Mouse (Mus musculus) intestine, embryonic 14.5 days (tissue): ENCODE measurements around the gene Sec23a. TPM values are rescaled to one million over a fixed set of nuclear protein-coding genes. Genes with fewer than 3 reads are reported as not detected.

Experiments used
- ATAC-seq: fragments of 200-750 bp; cut with Nextera tagmentation; replicated peaks from 2 replicates; pipeline ENCODE4 v1.8.0; 2017; ENCODE audit warnings: low read depth, moderate number of reproducible peaks, moderate TSS enrichment, moderate library complexity; ENCODE audit not compliant: low FRiP score, low TSS enrichment
- DNase-seq: peaks from one replicate; pipeline ENCODE4 v3.0.0-alpha.2; 2018; ENCODE audit warnings: low spot score
- H3K27ac ChIP-seq: fragments of 300-500 bp; sonication (generic); 2 replicates; pipeline ENCODE4 v1.5.1; 2014; ENCODE audit warnings: low read depth, mild to moderate bottlenecking, control low read depth
- H3K27me3 ChIP-seq: fragments of 300-500 bp; sonication (generic); replicated peaks from 2 replicates; pipeline ENCODE4 v1.6.1; 2014; ENCODE audit warnings: low read length, control low read depth; ENCODE audit not compliant: control insufficient read depth, insufficient read depth
- H3K36me3 ChIP-seq: fragments of 300-500 bp; sonication (generic); 2 replicates; pipeline ENCODE4 v1.6.1; 2014; ENCODE audit warnings: low read length, control low read depth; ENCODE audit not compliant: control insufficient read depth, insufficient read depth
- H3K4me1 ChIP-seq: fragments of 300-500 bp; sonication (generic); replicated peaks from 2 replicates; pipeline ENCODE4 v1.6.1; 2014; ENCODE audit warnings: low read length, control low read depth, mixed read lengths; ENCODE audit not compliant: control insufficient read depth, insufficient read depth
- H3K4me2 ChIP-seq: fragments of 300-500 bp; sonication (generic); 2 replicates; pipeline ENCODE4 v1.6.1; 2014; ENCODE audit warnings: low read length
- H3K4me3 ChIP-seq: fragments of 300-500 bp; sonication (generic); 2 replicates; pipeline ENCODE4 v1.5.1; 2014; ENCODE audit warnings: low read depth, low read length, control low read depth, mixed read lengths
- H3K9ac ChIP-seq: fragments of 300-500 bp; sonication (generic); 2 replicates; pipeline ENCODE4 v1.6.1; 2014; ENCODE audit warnings: mild to moderate bottlenecking, low read length
- H3K9me3 ChIP-seq: fragments of 300-500 bp; sonication (generic); 2 replicates; pipeline ENCODE4 v1.6.1; 2016; ENCODE audit warnings: low read length, control low read depth; ENCODE audit not compliant: control insufficient read depth
- WGBS: fragments of 180-500 bp; shearing (Covaris S2); extraction: QIAGEN DNeasy Blood & Tissue Kit; methylation state at CpG from one replicate; pipeline ENCODE4 v1.1.7; 2014; 5-methylcytosine and 5-hydroxymethylcytosine counted together
- polyA plus RNA-seq: library from polyadenylated mRNA; unstranded; fragments of >200 nt; fragmentation: Nextera tagmentation; extraction: Ambion mirVana; gene quantifications from 2 replicates; pipeline ENCODE4 v1.2.1, GENCODE M21; 2014

The Sec23a gene
- polyA plus RNA-seq, 1 experiment from 2014 or later: 70.8 TPM

GRCm38 (mm10) chr12:59052470-59052869 is 40.7 kb upstream of the Sec23a start:
- no peaks in the 10 kb centered on the region for H3K27me3 ChIP-seq
- ATAC-seq: no peak

GRCm38 (mm10) chr12:59040851-59041250 is 29.0 kb upstream of the Sec23a start:
- H3K27ac ChIP-seq: peak overlapping the region; percentile 80; the same call in 1 of the 2 replicates
- no peak overlapping the region for H3K4me3 ChIP-seq
- peaks cover 42% of the 10 kb centered on the region for H3K36me3 ChIP-seq
- no peak; the same call in 1 of the 2 replicates for ATAC-seq
- no peaks in the 10 kb centered on the region for H3K9me3 ChIP-seq
- no peaks in the 10 kb centered on the region for H3K27me3 ChIP-seq
- H3K4me2 ChIP-seq: no peak overlapping the region
- 32% methylated on average over 7 of the region's 7 CpGs for WGBS
- no peak for DNase-seq
- no peak overlapping the region for H3K9ac ChIP-seq
- no peaks in the 10 kb centered on the region for H3K4me1 ChIP-seq

More at GRCm38 (mm10) chr12:59052470-59052869, 40.7 kb upstream of the Sec23a start:
- no peak overlapping the region for H3K4me2 ChIP-seq
- H3K9ac ChIP-seq: no peak overlapping the region
- H3K4me1 ChIP-seq: no peaks in the 10 kb centered on the region
- peaks cover 53% of the 10 kb centered on the region for H3K36me3 ChIP-seq
- H3K4me3 ChIP-seq: no peak overlapping the region
- H3K9me3 ChIP-seq: no peaks in the 10 kb centered on the region
- no peak for DNase-seq
- WGBS: 94% methylated on average over 3 of the region's 3 CpGs
- no peak overlapping the region for H3K27ac ChIP-seq

- WGBS: 5% methylated on average over 23 of the region's 23 CpGs
- Histone ChIP-seq H3K4me3 (no peak overlapping the region), H3K9me3 (no peaks in the 10 kb centered on the region), H3K27ac (peak overlapping the region; percentile 80), H3K9ac (peak overlapping the region; percentile 32; the same call in 1 of the 2 replicates), H3K27me3 (no peaks in the 10 kb centered on the region), H3K4me2 (peak overlapping the region; percentile 35), H3K4me1 (no peaks in the 10 kb centered on the region), H3K36me3 (peaks cover 35% of the 10 kb centered on the region)
- ATAC-seq (peak; percentile 93), DNase-seq (peak; percentile 82)
Observed at GRCm38 (mm10) chr12:59039971-59040844, 28.4 kb upstream of the Sec23a start.

- Histone ChIP-seq H3K9me3 (no peaks in the 10 kb centered on the region), H3K27me3 (no peaks in the 10 kb centered on the region), H3K27ac (peak overlapping the region; percentile 80; the same call in 1 of the 2 replicates), H3K36me3 (peaks cover 27% of the 10 kb centered on the region), H3K9ac (no peak overlapping the region; the same call in 1 of the 2 replicates), H3K4me3 (no peak overlapping the region), H3K4me2 (peak overlapping the region; percentile 35; the same call in 1 of the 2 replicates), H3K4me1 (no peaks in the 10 kb centered on the region)
- 72% methylated on average over 10 of the region's 10 CpGs for WGBS
- DNase-seq (peak; percentile 53), ATAC-seq (no peak; the same call in 1 of the 2 replicates)
Observed at GRCm38 (mm10) chr12:59039162-59039970, 27.5 kb upstream of the Sec23a start.

- DNase-seq (no peak), ATAC-seq (no peak)
- 66% methylated on average over 5 of the region's 5 CpGs for WGBS
- Histone ChIP-seq H3K27ac (no peak overlapping the region), H3K27me3 (no peaks in the 10 kb centered on the region), H3K36me3 (peaks cover 15% of the 10 kb centered on the region), H3K4me3 (no peak overlapping the region), H3K9ac (no peak overlapping the region), H3K4me1 (no peaks in the 10 kb centered on the region), H3K9me3 (no peaks in the 10 kb centered on the region), H3K4me2 (no peak overlapping the region)
Observed at GRCm38 (mm10) chr12:59032101-59032500, 20.3 kb upstream of the Sec23a start.

- no peaks in the 10 kb centered on the region for H3K27me3 ChIP-seq
- DNase-seq (no peak), ATAC-seq (no peak)
- no peak overlapping the region for H3K4me3 ChIP-seq
- peaks cover 76% of the 10 kb centered on the region for H3K36me3 ChIP-seq
- 85% methylated on average over 4 of the region's 4 CpGs for WGBS
- H3K4me1 ChIP-seq: no peaks in the 10 kb centered on the region
- no peak overlapping the region for H3K9ac ChIP-seq
- no peak overlapping the region for H3K27ac ChIP-seq
- no peaks in the 10 kb centered on the region for H3K9me3 ChIP-seq
- H3K4me2 ChIP-seq: no peak overlapping the region
Observed at GRCm38 (mm10) chr12:59021306-59021705, 9.5 kb upstream of the Sec23a start.

GRCm38 (mm10) chr12:59019891-59020290 is 8.1 kb upstream of the Sec23a start:
- Histone ChIP-seq H3K9ac (no peak overlapping the region), H3K27me3 (no peaks in the 10 kb centered on the region), H3K27ac (no peak overlapping the region), H3K4me1 (no peaks in the 10 kb centered on the region), H3K9me3 (no peaks in the 10 kb centered on the region), H3K4me3 (no peak overlapping the region), H3K36me3 (peaks cover 62% of the 10 kb centered on the region), H3K4me2 (no peak overlapping the region)
- ATAC-seq: no peak
- DNase-seq: no peak
- WGBS: 86% methylated on average over 2 of the region's 2 CpGs

- peaks cover 6% of the 10 kb centered on the region; the same call in 1 of the 2 replicates for H3K4me1 ChIP-seq
- peaks cover 50% of the 10 kb centered on the region for H3K36me3 ChIP-seq
- ATAC-seq (no peak), DNase-seq (no peak)
- no peaks in the 10 kb centered on the region for H3K27me3 ChIP-seq
- H3K27ac ChIP-seq: no peak overlapping the region
- H3K4me3 ChIP-seq: no peak overlapping the region
- no peak overlapping the region for H3K4me2 ChIP-seq
- no peak overlapping the region for H3K9ac ChIP-seq
- WGBS: 87% methylated on average over 8 of the region's 8 CpGs
- H3K9me3 ChIP-seq: no peaks in the 10 kb centered on the region
Observed at GRCm38 (mm10) chr12:59017970-59018369, 6.2 kb upstream of the Sec23a start.
